Mouse (Mus musculus): ENCODE measurements around the gene Ppp4r1.

GRCm38 (mm10) chr17:65735088-65735487, 47.3 kb upstream of the Ppp4r1 start:
- no peak for TF ChIP-seq CTCF (IDR thresholded peaks at IDR 0.05; ENCODE audit: insufficient read depth, low read depth, low read length)
- TF ChIP-seq POLR2A (IDR thresholded peaks at IDR 0.05; ENCODE audit: insufficient read depth, low read depth, low read length) = no peak
